In the genomic region with DNA sequence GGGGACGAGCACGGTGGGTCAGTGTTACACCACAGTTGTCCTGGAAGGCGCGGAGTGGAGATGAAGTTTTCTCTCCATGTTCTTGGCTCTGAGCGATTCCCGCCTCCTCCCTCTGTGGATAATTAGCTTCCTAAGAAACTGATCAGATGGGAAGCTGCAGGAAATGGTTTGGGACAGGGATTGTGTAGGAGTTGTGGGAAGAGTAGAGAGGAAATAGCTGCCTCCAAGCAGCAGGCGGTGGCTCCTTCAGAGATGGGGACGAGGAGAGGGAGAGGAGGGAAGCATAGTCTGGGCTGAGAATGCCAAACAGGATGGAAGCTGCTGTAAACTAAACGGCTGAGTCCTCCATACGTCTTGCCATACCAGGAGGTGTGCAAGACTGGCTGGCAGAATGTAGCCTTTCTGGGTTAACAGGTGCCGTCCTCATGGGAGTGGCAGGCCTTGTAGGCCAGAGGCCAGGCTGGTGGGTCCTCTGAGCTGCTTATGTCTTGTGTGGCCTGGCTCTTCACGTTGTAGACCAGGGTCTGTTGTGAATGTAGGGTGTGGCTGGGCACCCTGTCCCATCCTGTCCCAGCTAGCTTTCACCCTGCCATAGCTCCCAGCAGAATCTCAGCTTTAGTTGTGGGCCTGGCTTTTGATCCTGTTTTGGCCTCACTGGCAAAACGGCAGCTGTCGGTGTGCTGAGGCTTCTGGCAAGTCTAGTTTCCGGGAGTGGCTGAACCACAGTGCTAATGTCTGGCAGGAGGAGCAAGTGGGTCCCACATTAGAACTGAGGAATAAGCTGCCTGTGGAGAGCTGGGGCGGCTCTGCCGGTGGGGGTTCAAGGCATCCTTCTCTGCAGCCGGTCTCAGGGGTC, we compare ENCODE assay signal across 9 mouse cellular contexts. TPM values are rescaled to one million over a fixed set of nuclear protein-coding genes. Genes with fewer than 3 reads are reported as not detected.
DNase-seq lines count a peak whose midpoint lies in the region; ATAC-seq and TF ChIP-seq lines count a peak whose summit lies in the region.
"Had no signal": no experiment of that assay in that cellular context is flagged by ENCODE, and none has a peak within 500 bp of the region (broad histone marks: within the 10 kb centered on the region; RNA-seq: fewer than 3 reads in every experiment).

No protein-coding gene starts in this region.

- peak overlapping the region; percentile 27 for H3K9ac ChIP-seq in stomach, embryonic 16.5 days (ENCODE audit: low read length)

- no peak for TF ChIP-seq CTCF in spleen, adult 2 months (IDR thresholded peaks at IDR 0.05; ENCODE audit: extremely low read depth, insufficient read depth, insufficient read length, insufficient replicate concordance)

- peak; percentile 21 for ATAC-seq in stomach, embryonic 16.5 days (ENCODE audit: insufficient read depth, low FRiP score)
- no peak for ATAC-seq in megakaryocyte progenitor cell, adult 5-6 weeks (replicated peaks; ENCODE audit: poor library complexity)

- no peaks in the 10 kb centered on the region for H3K9me3 ChIP-seq in stomach, embryonic 16.5 days (replicated peaks; ENCODE audit: control insufficient read depth, low read length)

- TF ChIP-seq POLR2A in spleen, adult 2 months (IDR thresholded peaks at IDR 0.05; ENCODE audit: low read depth, low read length), result no peak

- no peaks in the 10 kb centered on the region for H3K36me3 ChIP-seq in spleen, adult 2 months (ENCODE audit: control insufficient read depth, insufficient read depth, low read length)
- no peaks in the 10 kb centered on the region for H3K36me3 ChIP-seq in stomach, embryonic 16.5 days (ENCODE audit: control insufficient read depth, insufficient read depth, low read length)

- 66% methylated on average over 18 of the region's 18 CpGs for WGBS in spleen, adult 2 months
- WGBS in stomach, embryonic 16.5 days, result 53% methylated on average over 18 of the region's 18 CpGs

- H3K4me3 ChIP-seq in spleen, adult 2 months (ENCODE audit: extremely low read depth, insufficient read depth, insufficient read length), result no peak overlapping the region
- no peak overlapping the region for H3K4me3 ChIP-seq in stomach, embryonic 16.5 days (replicated peaks; ENCODE audit: low read length)

- H3K27ac ChIP-seq in spleen, adult 2 months (ENCODE audit: insufficient read depth, low read length), result peak overlapping the region; percentile 48
- H3K27ac ChIP-seq in stomach, embryonic 16.5 days (ENCODE audit: low read length), result peak overlapping the region; percentile 91

- H3K27me3 ChIP-seq in spleen, adult 2 months (ENCODE audit: control insufficient read depth, insufficient read depth, low read length), result no peaks in the 10 kb centered on the region
- no peaks in the 10 kb centered on the region for H3K27me3 ChIP-seq in stomach, embryonic 16.5 days (ENCODE audit: control insufficient read depth, insufficient read depth, low read length)

- peak; percentile 59 to 77 for DNase-seq in frontal cortex, adult 2 months (ENCODE audit: extremely low spot score in 1 of 2, low spot score in 1 of 2)
- no peak for DNase-seq in frontal cortex, postnatal 10 days (ENCODE audit: low spot score in 2 of 2)
- no peak for DNase-seq in spleen, adult 2 months (ENCODE audit: low read depth in 1 of 2, low spot score in 2 of 2)
- DNase-seq in spleen, adult 18-20 months, result no peak
- peak; percentile 53 for DNase-seq in left cerebral cortex, postnatal 4 days
- no peak for DNase-seq in yolk sac, embryonic 10.5 days (ENCODE audit: low spot score)
- DNase-seq: thymus, postnatal 4 days had no signal

- intact Hi-C loops in left cerebral cortex, postnatal 4 days (cut with DNase I), result no loop called here

- H3K4me2 ChIP-seq in stomach, embryonic 16.5 days (ENCODE audit: low read depth, low read length), result 0 out of 2 replicates have a peak overlapping the region, but pooled peaks have one; percentile 3

- peaks cover 7% of the 10 kb centered on the region; the same call in 1 of the 2 replicates for H3K4me1 ChIP-seq in spleen, adult 2 months (ENCODE audit: control insufficient read depth, insufficient read depth, insufficient read length)
- H3K4me1 ChIP-seq in stomach, embryonic 16.5 days (ENCODE audit: control insufficient read depth, insufficient read depth, low read length), result peaks cover 53% of the 10 kb centered on the region

RNA-seq across cellular contexts. Expression of a gene that starts 21.9 kb away (rescaled TPM):
- 43.5 and 43.9 TPM in 2 replicates for polyA plus RNA-seq in frontal cortex, adult 2 months (2012; rRNA removed)
- polyA plus RNA-seq in spleen, adult 2 months (2012; rRNA removed), result 39.4 and 46.9 TPM in 2 replicates
- total RNA-seq in left cerebral cortex, postnatal 4 days (2021), result 10 to 100 TPM; 30.4 to 36.2 TPM
- 10.1 and 10.7 TPM in 2 replicates for polyA plus RNA-seq in stomach, embryonic 16.5 days (2015; fragmentation: Nextera tagmentation; extraction: Ambion mirVana)
- total RNA-seq in megakaryocyte progenitor cell, adult 5-6 weeks (2015), result 15.1 and 16.1 TPM in 2 replicates
- 6.3 and 7.3 TPM in 2 replicates for total RNA-seq in megakaryocyte progenitor cell, adult 5-6 weeks (2017)

RNA-seq across cellular contexts. Expression of a gene that starts 38.1 kb away (rescaled TPM):
- 43.0 and 46.2 TPM in 2 replicates for polyA plus RNA-seq in frontal cortex, adult 2 months (2012; rRNA removed)
- 33.0 and 33.3 TPM in 2 replicates for polyA plus RNA-seq in spleen, adult 2 months (2012; rRNA removed)
- total RNA-seq in left cerebral cortex, postnatal 4 days (2021), result 10 to 100 TPM; 52.0 to 52.9 TPM
- 12.9 and 14.8 TPM in 2 replicates for polyA plus RNA-seq in stomach, embryonic 16.5 days (2015; fragmentation: Nextera tagmentation; extraction: Ambion mirVana)
- total RNA-seq in megakaryocyte progenitor cell, adult 5-6 weeks (2015), result 10.3 and 10.6 TPM in 2 replicates
- 7.6 and 8.7 TPM in 2 replicates for total RNA-seq in megakaryocyte progenitor cell, adult 5-6 weeks (2017)

Comparison
In these comparisons a context has a peak if more than half of its experiments do, and no peak if none do; other contexts are left out.
1. DNase-seq: peak in frontal cortex, adult 2 months (2 of 2) and left cerebral cortex, postnatal 4 days (single experiment); none in frontal cortex, postnatal 10 days (0 of 2), spleen, adult 2 months (0 of 2), spleen, adult 18-20 months (0 of 2) and yolk sac, embryonic 10.5 days (single experiment).